Mouse (Mus musculus) cortical plate, adult 2 months (tissue): ENCODE results near the gene Ubap1.

Source experiments
- CTCF ChIP-seq: fragments of 200-500 bp; IDR thresholded peaks from 2 replicates; pipeline ENCODE4 v1.5.1; 2011; ENCODE audit warnings: mild to moderate bottlenecking, control low read depth, low read length; ENCODE audit not compliant: insufficient read depth; ENCODE audit errors: extremely low read depth
- POLR2A ChIP-seq: fragments of 200-500 bp; IDR thresholded peaks from 2 replicates; pipeline ENCODE4 v1.6.1; 2011; ENCODE audit warnings: mild to moderate bottlenecking, low read length, control low read depth; ENCODE audit not compliant: insufficient read depth; ENCODE audit errors: extremely low read depth

DNA sequence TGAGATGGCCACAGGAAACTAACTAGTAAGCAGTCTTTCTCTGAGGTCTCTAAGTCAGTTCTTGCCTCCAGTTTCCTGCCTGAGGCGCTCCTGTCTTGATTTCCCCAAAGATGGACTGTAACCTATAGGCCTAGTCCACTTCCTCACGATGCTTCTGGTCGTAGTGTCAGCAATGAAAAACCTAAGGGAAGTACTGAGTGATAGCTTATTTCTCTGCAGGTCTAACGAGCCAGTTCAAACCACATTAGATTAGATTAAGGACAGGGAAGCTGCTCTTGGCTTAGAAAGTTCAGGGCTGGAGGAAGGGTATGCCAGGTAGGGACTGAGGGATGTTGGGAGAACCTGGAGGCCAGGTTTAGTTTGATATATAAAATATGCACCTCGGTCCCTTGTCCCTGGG is 52.8 kb downstream of the Ubap1 start:
- TF ChIP-seq CTCF (no peak), POLR2A (no peak)
